ENCODE assay signal across 9 mouse cellular contexts in genomic region chr10:121692944-121693579, GRCm38 (mm10). TPM values are rescaled to one million over a fixed set of nuclear protein-coding genes. Genes with fewer than 3 reads are reported as not detected.
DNase-seq lines count a peak whose midpoint lies in the region; ATAC-seq lines count a peak whose summit lies in the region.
"Had no signal": no experiment of that assay in that cellular context is flagged by ENCODE, and none has a peak within 500 bp of the region (broad histone marks: within the 10 kb centered on the region; RNA-seq: fewer than 3 reads in every experiment).

No protein-coding gene starts in this region.

- H3K9ac ChIP-seq in heart, embryonic 11.5 days (ENCODE audit: low read depth, low read length), result peak overlapping the region; percentile 22; the same call in 1 of the 2 replicates
- H3K9ac ChIP-seq in heart, embryonic 13.5 days, result peak overlapping the region; percentile 52
- H3K9ac ChIP-seq in neural tube, embryonic 12.5 days, result no peak overlapping the region

- peak overlapping the region; percentile 54 for H3K4me2 ChIP-seq in heart, embryonic 11.5 days
- peak overlapping the region; percentile 60 for H3K4me2 ChIP-seq in heart, embryonic 13.5 days
- 0 out of 2 replicates have a peak overlapping the region, but pooled peaks have one; percentile 12 for H3K4me2 ChIP-seq in neural tube, embryonic 12.5 days (replicated peaks)

- H3K27ac ChIP-seq in heart, embryonic 11.5 days (ENCODE audit: low read depth, low read length), result no peak overlapping the region
- no peak overlapping the region for H3K27ac ChIP-seq in heart, embryonic 13.5 days (replicated peaks)
- H3K27ac ChIP-seq in neural tube, embryonic 12.5 days, result no peak overlapping the region

- peak overlapping the region; percentile 21 for H3K4me3 ChIP-seq in heart, embryonic 11.5 days (ENCODE audit: low read depth, low read length)
- H3K4me3 ChIP-seq in heart, embryonic 13.5 days, result peak overlapping the region; percentile 35
- H3K4me3 ChIP-seq in neural tube, embryonic 12.5 days, result no peak overlapping the region

- intact Hi-C loops in heart, postnatal 14 days (cut with DNase I), result no loop called here

- ATAC-seq in heart, embryonic 11.5 days (replicated peaks; ENCODE audit: insufficient number of reproducible peaks, low FRiP score, low TSS enrichment), result no peak
- no peak for ATAC-seq in heart, embryonic 13.5 days (ENCODE audit: extremely low read depth, insufficient number of reproducible peaks, low FRiP score, low TSS enrichment)
- ATAC-seq in neural tube, embryonic 12.5 days (ENCODE audit: low FRiP score, low read depth), result no peak

- no peaks in the 10 kb centered on the region for H3K4me1 ChIP-seq in heart, embryonic 11.5 days (ENCODE audit: control insufficient read depth, insufficient read depth, low read length)
- no peaks in the 10 kb centered on the region for H3K4me1 ChIP-seq in heart, embryonic 13.5 days
- H3K4me1 ChIP-seq in neural tube, embryonic 12.5 days, result peaks cover 4% of the 10 kb centered on the region; the same call in 1 of the 2 replicates

- DNase-seq in heart, postnatal 14 days, result no peak
- DNase-seq in kidney, postnatal 14 days, result peak; percentile 28
- DNase-seq in left cerebral cortex, adult 18-20 months (ENCODE audit: low spot score in 2 of 2), result no peak
- DNase-seq in c-Kit-positive CD71-positive TER-119-positive erythroid progenitor cells, embryonic 14.5 days (ENCODE audit: low spot score), result no peak
- DNase-seq in retina, postnatal 1 day, result no peak

- H3K9me3 ChIP-seq in heart, embryonic 11.5 days (replicated peaks; ENCODE audit: control insufficient read depth, low read length), result no peaks in the 10 kb centered on the region
- H3K9me3 ChIP-seq in heart, embryonic 13.5 days, result 0 out of 2 replicates have a peak, but pooled peaks cover 4% of the 10 kb centered on the region
- no peaks in the 10 kb centered on the region for H3K9me3 ChIP-seq in neural tube, embryonic 12.5 days

- no peaks in the 10 kb centered on the region for H3K27me3 ChIP-seq in heart, embryonic 11.5 days (ENCODE audit: control insufficient read depth, insufficient read depth, low read length)
- H3K27me3 ChIP-seq in heart, embryonic 13.5 days (replicated peaks), result no peaks in the 10 kb centered on the region
- H3K27me3 ChIP-seq in neural tube, embryonic 12.5 days (replicated peaks), result no peaks in the 10 kb centered on the region
- H3K27me3 ChIP-seq: CH12.LX had no signal

- WGBS in heart, embryonic 11.5 days (ENCODE audit: insufficient replicate concordance), result 37% methylated on average over 18 of the region's 18 CpGs
- 38% methylated on average over 18 of the region's 18 CpGs for WGBS in heart, embryonic 13.5 days
- WGBS in neural tube, embryonic 12.5 days, result 56% methylated on average over 18 of the region's 18 CpGs

- no peaks in the 10 kb centered on the region for H3K36me3 ChIP-seq in heart, embryonic 11.5 days (ENCODE audit: control insufficient read depth, insufficient read depth, low read length)
- H3K36me3 ChIP-seq in heart, embryonic 13.5 days, result no peaks in the 10 kb centered on the region
- H3K36me3 ChIP-seq in neural tube, embryonic 12.5 days, result no peaks in the 10 kb centered on the region

RNA-seq across cellular contexts. Expression of gene BC048403, which starts 46.7 kb away (rescaled TPM):
- 2.7 and 3.2 TPM in 2 replicates for polyA plus RNA-seq in heart, embryonic 11.5 days (2014; fragmentation: Nextera tagmentation; extraction: Ambion mirVana)
- total RNA-seq in heart, postnatal 14 days (2021), result 1 to 10 TPM; 1.0 to 1.6 TPM
- polyA plus RNA-seq in heart, embryonic 13.5 days (2015; fragmentation: Nextera tagmentation; extraction: Ambion mirVana), result 1.7 and 1.8 TPM in 2 replicates
- polyA plus RNA-seq in neural tube, embryonic 12.5 days (2016; fragmentation: Nextera tagmentation; extraction: Ambion mirVana), result 2.3 and 2.4 TPM in 2 replicates
- 10 to 100 TPM; 10.1 TPM for total RNA-seq in left cerebral cortex, adult 18-20 months (2021)

RNA-seq across cellular contexts. Expression of gene D930020B18Rik, which starts 51.7 kb away (rescaled TPM):
- not detected in 2 replicates for polyA plus RNA-seq in heart, embryonic 11.5 days (2014; fragmentation: Nextera tagmentation; extraction: Ambion mirVana)
- not detected for total RNA-seq in heart, postnatal 14 days (2021)
- polyA plus RNA-seq in heart, embryonic 13.5 days (2015; fragmentation: Nextera tagmentation; extraction: Ambion mirVana), result 0.10 TPM in 1 of 2 replicates, not detected in the other
- 0.14 TPM in 1 of 2 replicates, not detected in the other for polyA plus RNA-seq in neural tube, embryonic 12.5 days (2016; fragmentation: Nextera tagmentation; extraction: Ambion mirVana)
- under 1 TPM; 0.23 to 0.60 TPM for total RNA-seq in left cerebral cortex, adult 18-20 months (2021)
- total RNA-seq: CH12.LX had no signal
